Mouse (Mus musculus) gastrocnemius, adult 8-10 months (tissue): ENCODE data around the gene Vmn2r44. TPM values are rescaled to one million over a fixed set of nuclear protein-coding genes. Genes with fewer than 3 reads are reported as not detected.
"Not testable (repeated sequence)": the region's sequence is repeated elsewhere in the genome, so short reads cannot be mapped to it uniquely, and the experiment has no call there.

Experiments
- DNase-seq, 2 experiments: peaks; one replicate each; pipeline ENCODE4 v3.0.0; 2022; ENCODE audit warnings: low spot score in 2 of 2
- total RNA-seq, 4 experiments: library from RNA; stranded (reverse); gene quantifications; 2 replicates each; pipeline ENCODE4 v1.2.4; 2022

The Vmn2r44 gene
- total RNA-seq: not detected

DNA sequence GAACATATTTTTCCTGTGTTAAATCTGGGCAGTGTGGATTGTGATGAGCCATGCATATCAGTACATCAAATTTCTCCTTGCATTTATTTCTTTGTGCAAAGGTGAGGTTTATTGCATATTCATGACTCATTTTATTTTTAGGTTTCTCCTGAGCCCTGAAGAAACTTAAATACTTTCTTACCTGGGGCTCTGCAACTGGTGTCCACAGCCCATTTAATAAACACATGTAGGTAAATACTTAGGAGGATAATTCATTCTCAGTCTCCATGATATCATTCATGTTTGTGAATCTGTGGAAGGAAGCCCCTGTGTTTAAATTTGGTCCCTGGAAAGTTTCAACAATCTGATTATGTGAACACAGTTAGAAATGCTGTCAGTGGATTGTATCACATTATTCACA lies at the start of gene Vmn2r44:
Gene Vmn2r44, minus strand, starts transcription at position 101 of the 400 bp plus-strand sequence.
- DNase-seq: not testable (repeated sequence)

GRCm38 (mm10) chr7:8357879-8358278 lies 25.3 kb downstream of the Vmn2r44 start:
- DNase-seq: not testable (repeated sequence)

Other genes starting within 250 kb of the Vmn2r44 start
- gene Vmn2r41, start 221.7 kb downstream of the Vmn2r44 start, total RNA-seq: not detected
- not detected for gene Vmn2r42, start 183.0 kb downstream of the Vmn2r44 start, total RNA-seq
- gene Vmn2r43, start 122.7 kb downstream of the Vmn2r44 start, total RNA-seq: not detected
- not detected for gene Vmn2r45, start 105.7 kb upstream of the Vmn2r44 start, total RNA-seq